Mouse (Mus musculus) induced T-regulatory cell, adult 2 months (primary cell): ENCODE measurements at regions not wholly inside any gene's neighbourhood (a gene's known extent, or its start where the extent isn't known, plus 50 kb on each side); places are given as distances from the start of the nearest gene placed in this dataset.

Experiments
- DNase-seq: peaks from one replicate; pipeline ENCODE4 v3.0.0-alpha.2; 2012; ENCODE audit warnings: low read depth

- peak; percentile 81 for DNase-seq
These were observed 50.9 kb upstream of the Eef2kmt start for GRCm38 (mm10) chr16:5306588-5307248.
